Mouse (Mus musculus): ENCODE results near the gene Smoc1. TPM values are rescaled to one million over a fixed set of nuclear protein-coding genes. Genes with fewer than 3 reads are reported as not detected.

The Smoc1 gene
- polyA plus RNA-seq, 1 experiment: 35.6 TPM

DNA sequence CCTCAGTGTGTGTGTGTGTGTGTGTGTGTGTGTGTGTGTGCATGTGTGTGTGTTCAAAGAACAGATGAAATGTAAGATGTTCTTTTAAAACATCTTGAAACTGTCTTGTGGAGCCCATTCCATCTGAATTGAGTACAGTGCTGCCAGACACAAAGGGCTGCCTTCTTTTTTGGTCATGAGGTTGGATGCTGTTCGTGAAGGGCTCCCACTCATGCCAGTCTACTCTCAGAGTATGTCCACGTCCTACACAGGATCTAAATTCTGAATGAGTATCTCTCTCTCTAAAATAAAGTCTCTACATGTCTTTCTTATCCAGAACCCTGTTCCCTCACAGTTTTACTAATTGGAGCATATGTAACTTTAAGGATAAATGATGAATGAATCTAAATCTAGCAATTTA is 182.0 kb downstream of the Smoc1 start:
- Histone ChIP-seq H3K27ac (replicated peaks; ENCODE audit: low read depth, low read length) (no peak overlapping the region), H3K4me1 (ENCODE audit: control insufficient read depth, insufficient read depth, insufficient read length, low read length) (no peaks in the 10 kb centered on the region)

DNA sequence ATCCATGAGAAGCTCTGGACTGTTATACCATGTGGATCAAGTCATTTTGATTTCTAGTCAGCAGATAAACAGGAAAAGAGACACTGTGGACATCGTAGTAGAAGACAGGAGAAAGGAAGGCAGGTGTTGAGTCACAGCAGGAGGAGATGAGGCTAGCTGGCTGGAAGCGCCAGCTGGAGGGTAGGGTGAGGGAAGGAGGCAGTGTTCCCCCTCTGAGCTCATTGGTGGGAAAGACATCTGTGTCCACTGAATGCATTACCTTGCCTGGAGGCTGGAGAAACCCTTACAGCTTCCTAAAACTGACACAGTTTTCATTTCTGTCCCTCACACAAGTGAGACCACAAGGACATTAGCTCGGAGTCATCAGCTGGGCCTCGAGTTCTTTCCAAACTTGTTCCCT is 192.7 kb downstream of the Smoc1 start:
- no peak overlapping the region for H3K27ac ChIP-seq (replicated peaks; ENCODE audit: low read depth, low read length)

More for the DNA sequence above, 182.0 kb downstream of the Smoc1 start:
- H3K4me3 ChIP-seq (ENCODE audit: insufficient read depth, low read depth, low read length): no peak overlapping the region

DNA sequence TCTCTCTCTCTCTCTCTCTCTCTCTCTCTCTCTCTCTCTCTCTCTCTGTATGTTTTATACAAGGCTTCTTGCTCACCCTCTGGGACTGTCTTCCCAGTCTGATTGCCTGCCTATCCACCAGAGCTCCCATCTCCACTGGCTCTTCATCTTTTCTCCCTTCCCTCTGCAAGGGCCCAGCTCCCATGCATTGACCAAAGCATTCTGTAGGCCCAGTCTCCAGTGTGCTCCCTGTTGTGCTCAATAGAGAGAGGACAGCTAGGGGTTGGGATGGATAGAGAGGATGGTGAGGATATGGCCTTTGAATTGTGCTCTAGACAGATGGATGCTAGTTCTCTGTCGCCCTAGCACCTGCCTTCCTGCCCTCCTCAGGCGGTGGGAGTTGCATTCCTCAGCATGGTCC is 196.7 kb downstream of the Smoc1 start:
- Histone ChIP-seq H3K27ac (replicated peaks; ENCODE audit: low read depth, low read length) (no peak overlapping the region), H3K4me3 (ENCODE audit: insufficient read depth, low read depth, low read length) (no peak overlapping the region), H3K4me1 (ENCODE audit: control insufficient read depth, insufficient read depth, insufficient read length, low read length) (no peaks in the 10 kb centered on the region)

More for the DNA sequence above, 192.7 kb downstream of the Smoc1 start:
- H3K4me1 ChIP-seq (ENCODE audit: control insufficient read depth, insufficient read depth, insufficient read length, low read length): no peaks in the 10 kb centered on the region
- H3K4me3 ChIP-seq (ENCODE audit: insufficient read depth, low read depth, low read length): no peak overlapping the region

DNA sequence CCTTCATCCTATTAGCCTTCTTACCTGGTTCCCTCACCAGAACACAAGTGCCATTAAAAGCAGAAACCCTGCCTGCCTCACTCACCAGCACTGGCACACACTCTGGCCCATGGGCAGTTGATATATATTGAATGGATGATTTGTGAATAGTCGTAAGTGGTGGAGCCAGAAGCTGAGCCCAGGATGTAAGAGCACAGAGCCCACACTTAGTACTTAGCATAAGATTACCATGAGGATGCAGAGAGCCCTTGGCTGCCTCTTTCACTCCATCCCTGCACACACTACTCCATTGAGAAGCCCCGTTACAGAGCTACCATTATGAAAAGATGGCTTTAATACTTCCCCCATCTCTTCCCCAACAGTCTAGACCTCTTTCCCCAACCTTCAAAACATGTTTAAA is 198.2 kb downstream of the Smoc1 start:
- no peak overlapping the region for H3K4me3 ChIP-seq (ENCODE audit: insufficient read depth, low read depth, low read length)
- H3K27ac ChIP-seq (replicated peaks; ENCODE audit: low read depth, low read length): no peak overlapping the region
- no peaks in the 10 kb centered on the region for H3K4me1 ChIP-seq (ENCODE audit: control insufficient read depth, insufficient read depth, insufficient read length, low read length)

DNA sequence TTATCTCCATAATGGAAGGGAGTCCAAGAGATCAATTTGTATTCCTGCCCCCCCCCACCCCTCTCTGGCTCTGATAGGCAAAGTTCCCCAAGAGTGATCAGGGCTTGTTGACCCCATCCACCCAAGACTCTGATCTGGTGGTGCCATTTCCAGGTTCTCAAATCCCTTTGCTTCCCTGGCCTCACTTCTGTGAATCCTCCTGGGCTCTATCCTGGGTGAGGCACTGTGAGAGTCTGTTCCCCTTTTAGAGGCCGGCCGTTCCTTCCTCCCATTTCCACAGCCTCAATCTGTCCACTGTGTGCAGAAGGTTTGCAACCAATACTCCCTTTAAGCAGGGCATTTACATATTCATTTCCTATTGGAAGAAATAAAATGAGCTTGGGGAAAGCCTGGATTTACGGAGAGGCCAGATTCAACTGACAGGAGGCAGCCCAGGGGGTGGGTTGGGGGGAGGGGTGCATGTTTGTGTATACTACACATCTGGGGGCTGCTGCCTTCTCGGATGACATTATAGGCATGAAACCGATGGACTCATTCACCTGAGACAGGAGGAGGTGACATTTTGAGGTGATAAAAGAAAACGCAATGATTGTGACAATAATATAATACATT is 199.5 kb downstream of the Smoc1 start:
- H3K4me1 ChIP-seq (ENCODE audit: control insufficient read depth, insufficient read depth, insufficient read length, low read length): no peaks in the 10 kb centered on the region
- H3K27ac ChIP-seq (replicated peaks; ENCODE audit: low read depth, low read length): no peak overlapping the region
- H3K4me3 ChIP-seq (ENCODE audit: insufficient read depth, low read depth, low read length): no peak overlapping the region

DNA sequence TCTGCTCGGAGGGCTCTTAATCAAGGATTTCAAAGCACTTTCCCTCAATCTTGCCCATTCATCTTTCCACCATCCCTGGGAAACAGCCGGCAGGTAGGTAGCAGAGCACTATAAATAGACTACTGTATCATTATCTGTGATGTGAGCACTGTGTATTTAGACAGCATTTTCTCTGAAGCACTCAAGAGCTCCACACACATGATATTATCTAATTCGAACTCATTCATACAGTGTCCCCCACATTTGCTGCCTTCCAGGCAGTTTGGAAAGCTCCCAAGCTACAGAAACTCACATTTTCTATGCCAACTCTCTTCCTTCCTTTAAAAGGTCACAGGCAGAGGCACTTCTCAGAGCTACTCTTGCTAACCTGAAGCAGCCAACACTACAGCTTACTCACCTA is 200.0 kb downstream of the Smoc1 start:
- H3K4me3 ChIP-seq (ENCODE audit: insufficient read depth, low read depth, low read length): no peak overlapping the region
- H3K27ac ChIP-seq (replicated peaks; ENCODE audit: low read depth, low read length): no peak overlapping the region
- H3K4me1 ChIP-seq (ENCODE audit: control insufficient read depth, insufficient read depth, insufficient read length, low read length): no peaks in the 10 kb centered on the region

DNA sequence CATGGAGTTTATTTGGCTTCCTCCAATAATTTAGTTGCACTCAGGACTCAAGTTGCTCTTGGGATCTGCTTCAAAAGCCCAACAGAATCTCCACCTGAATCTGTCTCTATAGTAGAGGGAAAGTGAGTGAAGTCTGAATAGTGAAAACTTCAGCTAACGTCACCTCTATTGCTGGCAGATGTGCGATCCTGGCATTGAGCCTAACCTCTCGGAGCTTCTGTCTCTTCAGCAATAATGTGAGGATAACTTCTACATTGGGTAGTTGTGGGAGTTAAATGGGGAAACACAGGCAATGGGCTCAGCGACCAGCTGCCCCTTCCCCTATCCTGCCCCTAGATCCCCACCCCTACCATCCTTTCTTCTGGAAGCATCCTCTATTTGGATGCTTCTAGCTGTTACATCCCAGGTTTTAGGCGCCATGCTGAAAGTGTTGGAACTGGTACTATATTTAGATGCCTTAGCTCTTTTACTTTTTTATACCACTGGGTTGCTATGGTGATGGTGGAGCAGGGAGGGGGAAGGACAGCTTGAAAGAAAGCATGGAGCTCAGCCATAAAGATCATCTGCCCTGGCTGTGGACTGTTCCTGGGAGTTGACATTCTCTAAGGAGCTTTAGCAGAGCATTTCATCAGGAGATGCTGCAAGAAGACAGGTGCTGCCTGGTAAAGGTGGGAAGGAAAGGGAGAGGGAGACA is 201.3 kb downstream of the Smoc1 start:
- Histone ChIP-seq H3K27ac (replicated peaks; ENCODE audit: low read depth, low read length) (no peak overlapping the region), H3K4me1 (ENCODE audit: control insufficient read depth, insufficient read depth, insufficient read length, low read length) (no peaks in the 10 kb centered on the region), H3K4me3 (ENCODE audit: insufficient read depth, low read depth, low read length) (no peak overlapping the region)

DNA sequence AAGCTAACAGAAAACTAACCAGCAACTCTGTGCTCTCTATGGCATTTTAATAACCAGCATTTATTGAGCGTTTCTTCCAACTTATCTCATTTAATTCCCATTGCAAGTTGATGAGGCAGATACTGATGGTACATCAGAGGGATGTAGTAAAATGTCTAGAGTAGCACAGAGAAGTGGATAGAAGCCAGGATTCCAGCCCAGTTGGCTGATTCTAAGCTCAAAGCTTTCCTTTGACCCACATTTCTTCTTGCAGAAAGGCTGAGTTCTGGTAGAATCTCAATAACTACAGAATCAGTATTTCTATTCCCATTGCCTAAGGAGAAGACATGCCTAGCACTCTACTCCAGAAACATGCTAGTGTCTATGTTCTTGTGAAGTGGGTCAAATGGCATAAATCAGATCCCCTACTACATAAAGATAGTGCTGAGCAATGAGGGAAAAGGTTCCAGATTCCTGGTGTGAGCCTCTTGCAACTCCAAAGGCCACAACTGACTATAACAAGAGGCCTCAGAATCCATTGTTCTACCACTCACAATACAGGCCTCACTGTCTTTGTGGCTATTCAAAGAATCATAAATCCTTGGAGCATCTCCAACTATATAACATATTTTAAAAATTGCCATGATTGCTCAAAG is 207.3 kb downstream of the Smoc1 start:
- Histone ChIP-seq H3K27ac (replicated peaks; ENCODE audit: low read depth, low read length) (no peak overlapping the region), H3K4me3 (ENCODE audit: insufficient read depth, low read depth, low read length) (no peak overlapping the region), H3K4me1 (ENCODE audit: control insufficient read depth, insufficient read depth, insufficient read length, low read length) (no peaks in the 10 kb centered on the region)

DNA sequence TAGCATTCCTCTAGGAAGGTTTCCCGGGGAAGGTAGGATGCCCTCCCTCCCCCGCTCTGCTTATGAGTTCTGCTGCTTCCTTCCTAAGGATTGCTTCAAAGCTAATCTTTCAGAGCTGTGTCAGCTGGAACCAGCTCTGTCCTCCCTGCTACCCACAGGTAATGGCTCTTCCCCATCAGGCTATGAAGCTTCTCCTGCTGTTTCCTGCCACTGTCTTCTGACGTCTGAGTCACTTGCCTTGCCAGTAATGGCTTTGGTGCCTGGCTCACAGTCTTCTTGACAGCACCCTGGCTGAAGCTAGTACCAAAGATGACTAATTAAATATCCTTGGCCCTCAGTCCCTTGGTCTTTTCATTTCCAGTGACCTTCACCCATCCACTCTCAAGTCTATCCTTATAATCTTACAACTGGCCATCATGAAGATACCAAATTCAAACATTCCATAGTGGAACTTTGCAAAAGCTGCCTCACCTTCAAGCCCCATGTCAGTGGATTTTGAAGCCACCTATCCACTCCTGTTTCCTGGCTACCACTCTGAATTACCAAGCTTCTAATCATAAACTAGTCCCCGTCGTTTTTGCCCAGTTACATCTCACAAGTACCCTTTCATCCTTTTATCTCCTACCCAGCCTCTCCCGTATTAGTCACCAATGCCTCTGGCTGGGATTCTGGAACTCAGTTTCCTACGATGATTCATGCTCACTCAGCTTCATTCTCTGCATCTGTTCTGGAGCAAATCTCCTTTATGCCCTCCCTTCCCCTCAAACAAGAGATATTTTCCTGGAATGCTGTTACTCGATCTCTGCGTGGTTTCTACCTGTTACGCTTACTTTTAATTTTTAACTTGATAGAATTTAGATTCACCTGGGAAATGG is 209.1 kb downstream of the Smoc1 start:
- no peak overlapping the region for H3K27ac ChIP-seq (replicated peaks; ENCODE audit: low read depth, low read length)
- H3K4me3 ChIP-seq (ENCODE audit: insufficient read depth, low read depth, low read length): no peak overlapping the region
- no peaks in the 10 kb centered on the region for H3K4me1 ChIP-seq (ENCODE audit: control insufficient read depth, insufficient read depth, insufficient read length, low read length)

Other genes with a start within 250 kb of the Smoc1 start
- 12.1 and 13.8 TPM in 2 replicates for gene Susd6, start 236.3 kb upstream of the Smoc1 start, polyA plus RNA-seq (2012; ENCODE audit: insufficient read depth, insufficient read length, missing spikeins)
- 150 and 196 TPM in 2 replicates for gene Srsf5, start 81.3 kb upstream of the Smoc1 start, polyA plus RNA-seq (2012; ENCODE audit: insufficient read depth, insufficient read length, missing spikeins)
- 0.63 TPM in 1 of 2 replicates, not detected in the other for gene Slc10a1, start 58.1 kb upstream of the Smoc1 start, polyA plus RNA-seq (2012; ENCODE audit: insufficient read depth, insufficient read length, missing spikeins)